Mouse (Mus musculus) lung, postnatal 0 days (tissue): ENCODE data around the gene Fyn. TPM values are rescaled to one million over a fixed set of nuclear protein-coding genes. Genes with fewer than 3 reads are reported as not detected.

Experiments
- ATAC-seq: fragments of 200-750 bp; cut with Nextera tagmentation; 2 replicates; pipeline ENCODE4 v1.8.0; 2017; ENCODE audit warnings: moderate library complexity
- DNase-seq: peaks from one replicate; pipeline ENCODE4 v3.0.0-alpha.2; 2016; ENCODE audit warnings: low spot score
- H3K27ac ChIP-seq: fragments of 300-500 bp; sonication (generic); 2 replicates; pipeline ENCODE4 v1.5.1; 2014; ENCODE audit warnings: antibody characterized with exemption, mild to moderate bottlenecking, low read length, mixed read lengths
- H3K27me3 ChIP-seq: fragments of 300-500 bp; sonication (generic); replicated peaks from 2 replicates; pipeline ENCODE4 v1.6.1; 2014; ENCODE audit warnings: low read length, mixed read lengths; ENCODE audit not compliant: insufficient read depth
- H3K36me3 ChIP-seq: fragments of 300-500 bp; sonication (generic); 2 replicates; pipeline ENCODE4 v1.6.1; 2014; ENCODE audit warnings: low read length, mixed read lengths; ENCODE audit not compliant: insufficient read depth
- H3K4me1 ChIP-seq: fragments of 300-500 bp; sonication (generic); 2 replicates; pipeline ENCODE4 v1.6.1; 2014; ENCODE audit warnings: antibody characterized with exemption, low read depth, low read length, mixed read lengths; ENCODE audit not compliant: insufficient read depth
- H3K4me2 ChIP-seq: fragments of 300-500 bp; sonication (generic); replicated peaks from 2 replicates; pipeline ENCODE4 v1.6.1; 2014; ENCODE audit warnings: low read depth, mild to moderate bottlenecking, low read length, moderate library complexity, mixed read lengths
- H3K4me3 ChIP-seq: fragments of 300-500 bp; sonication (generic); 2 replicates; pipeline ENCODE4 v1.5.1; 2014; ENCODE audit warnings: low read depth, low read length
- H3K9ac ChIP-seq: fragments of 300-500 bp; sonication (generic); replicated peaks from 2 replicates; pipeline ENCODE4 v1.6.1; 2014; ENCODE audit warnings: low read depth, mild to moderate bottlenecking
- H3K9me3 ChIP-seq: fragments of 300-500 bp; sonication (generic); 2 replicates; pipeline ENCODE4 v1.6.1; 2016; ENCODE audit warnings: low read length, mixed read lengths
- CTCF ChIP-seq: IDR thresholded peaks from 2 replicates; pipeline ENCODE4 v1.5.1; 2016; ENCODE audit warnings: antibody characterized with exemption, mild to moderate bottlenecking
- EP300 ChIP-seq: IDR thresholded peaks from 2 replicates; pipeline ENCODE4 v1.6.1; 2016; ENCODE audit warnings: antibody characterized with exemption, mild to moderate bottlenecking, control low read depth
- WGBS: fragments of 180-500 bp; shearing (Covaris S2); extraction: QIAGEN DNeasy Blood & Tissue Kit; methylation state at CpG from one replicate; pipeline ENCODE4 v1.1.7; 2014; 5-methylcytosine and 5-hydroxymethylcytosine counted together
- polyA plus RNA-seq: library from polyadenylated mRNA; unstranded; fragments of >200 nt; fragmentation: Nextera tagmentation; extraction: Ambion mirVana; gene quantifications from 2 replicates; pipeline ENCODE4 v1.2.1, GENCODE M21; 2015

Gene Fyn
- polyA plus RNA-seq, 1 experiment from 2014 or later = 23.0 TPM

GRCm38 (mm10) chr10:39405982-39406797 is 37.5 kb downstream of the Fyn start:
- 43% methylated on average over 10 of the region's 10 CpGs for WGBS
- H3K4me1 ChIP-seq = peaks cover 8% of the 10 kb centered on the region; the same call in 1 of the 2 replicates
- no peaks in the 10 kb centered on the region for H3K36me3 ChIP-seq
- DNase-seq = peak; percentile 79
- H3K27me3 ChIP-seq = no peaks in the 10 kb centered on the region
- ATAC-seq = peak; percentile 88
- H3K9me3 ChIP-seq = no peaks in the 10 kb centered on the region
- H3K4me3 ChIP-seq = no peak overlapping the region
- no peak overlapping the region for H3K9ac ChIP-seq
- TF ChIP-seq CTCF = no peak
- peak; percentile 17; the same call in 1 of the 2 replicates for TF ChIP-seq EP300
- H3K27ac ChIP-seq = no peak overlapping the region
- H3K4me2 ChIP-seq = no peak overlapping the region

- Histone ChIP-seq H3K9ac (no peak overlapping the region), H3K27me3 (no peaks in the 10 kb centered on the region), H3K36me3 (no peaks in the 10 kb centered on the region), H3K4me1 (peaks cover 8% of the 10 kb centered on the region; the same call in 1 of the 2 replicates), H3K27ac (no peak overlapping the region), H3K4me3 (no peak overlapping the region), H3K9me3 (no peaks in the 10 kb centered on the region), H3K4me2 (no peak overlapping the region)
- ATAC-seq (no peak), DNase-seq (peak; percentile 21)
- WGBS = 46% methylated on average over 7 of the region's 7 CpGs
- TF ChIP-seq EP300 (no peak), CTCF (no peak)
Observed at GRCm38 (mm10) chr10:39406798-39407189, 38.1 kb downstream of the Fyn start.

- no peak overlapping the region for H3K27ac ChIP-seq
Observed at GRCm38 (mm10) chr10:39407553-39407952, 38.9 kb downstream of the Fyn start.

GRCm38 (mm10) chr10:39409602-39410001 is 40.9 kb downstream of the Fyn start:
- H3K9ac ChIP-seq = no peak overlapping the region
- TF ChIP-seq CTCF (no peak), EP300 (no peak)
- H3K4me1 ChIP-seq = peaks cover 13% of the 10 kb centered on the region; the same call in 1 of the 2 replicates
- H3K4me2 ChIP-seq = no peak overlapping the region
- ATAC-seq (no peak), DNase-seq (no peak)
- 61% methylated on average over 7 of the region's 7 CpGs for WGBS
- H3K27me3 ChIP-seq = no peaks in the 10 kb centered on the region
- no peak overlapping the region for H3K4me3 ChIP-seq
- H3K9me3 ChIP-seq = no peaks in the 10 kb centered on the region
- H3K27ac ChIP-seq = no peak overlapping the region
- H3K36me3 ChIP-seq = no peaks in the 10 kb centered on the region

More at GRCm38 (mm10) chr10:39407553-39407952, 38.9 kb downstream of the Fyn start:
- Histone ChIP-seq H3K4me3 (no peak overlapping the region), H3K36me3 (no peaks in the 10 kb centered on the region), H3K4me2 (no peak overlapping the region), H3K4me1 (peaks cover 8% of the 10 kb centered on the region; the same call in 1 of the 2 replicates), H3K9me3 (no peaks in the 10 kb centered on the region), H3K9ac (no peak overlapping the region), H3K27me3 (no peaks in the 10 kb centered on the region)
- 91% methylated on average over 2 of the region's 2 CpGs for WGBS
- ATAC-seq = no peak
- DNase-seq = no peak
- TF ChIP-seq EP300 (no peak), CTCF (no peak)

GRCm38 (mm10) chr10:39410151-39410649 is 41.5 kb downstream of the Fyn start:
- H3K27ac ChIP-seq = no peak overlapping the region
- H3K27me3 ChIP-seq = no peaks in the 10 kb centered on the region
- 50% methylated on average over 6 of the region's 6 CpGs for WGBS
- no peaks in the 10 kb centered on the region for H3K36me3 ChIP-seq
- H3K9ac ChIP-seq = no peak overlapping the region
- no peak overlapping the region for H3K4me3 ChIP-seq
- no peaks in the 10 kb centered on the region for H3K9me3 ChIP-seq
- no peak overlapping the region for H3K4me2 ChIP-seq
- no peak for DNase-seq
- ATAC-seq = peak; percentile 19
- peaks cover 13% of the 10 kb centered on the region; the same call in 1 of the 2 replicates for H3K4me1 ChIP-seq
- TF ChIP-seq CTCF = no peak
- TF ChIP-seq EP300 = no peak

GRCm38 (mm10) chr10:39411857-39412559 is 43.4 kb downstream of the Fyn start:
- H3K4me2 ChIP-seq = no peak overlapping the region
- H3K4me1 ChIP-seq = peaks cover 6% of the 10 kb centered on the region; the same call in 1 of the 2 replicates
- TF ChIP-seq CTCF = no peak
- TF ChIP-seq EP300 = no peak
- no peak overlapping the region for H3K9ac ChIP-seq
- no peak for ATAC-seq
- DNase-seq = no peak
- H3K36me3 ChIP-seq = no peaks in the 10 kb centered on the region
- no peak overlapping the region for H3K4me3 ChIP-seq
- no peak overlapping the region for H3K27ac ChIP-seq
- 64% methylated on average over 8 of the region's 8 CpGs for WGBS
- no peaks in the 10 kb centered on the region for H3K27me3 ChIP-seq
- H3K9me3 ChIP-seq = no peaks in the 10 kb centered on the region
